In the genomic region with DNA sequence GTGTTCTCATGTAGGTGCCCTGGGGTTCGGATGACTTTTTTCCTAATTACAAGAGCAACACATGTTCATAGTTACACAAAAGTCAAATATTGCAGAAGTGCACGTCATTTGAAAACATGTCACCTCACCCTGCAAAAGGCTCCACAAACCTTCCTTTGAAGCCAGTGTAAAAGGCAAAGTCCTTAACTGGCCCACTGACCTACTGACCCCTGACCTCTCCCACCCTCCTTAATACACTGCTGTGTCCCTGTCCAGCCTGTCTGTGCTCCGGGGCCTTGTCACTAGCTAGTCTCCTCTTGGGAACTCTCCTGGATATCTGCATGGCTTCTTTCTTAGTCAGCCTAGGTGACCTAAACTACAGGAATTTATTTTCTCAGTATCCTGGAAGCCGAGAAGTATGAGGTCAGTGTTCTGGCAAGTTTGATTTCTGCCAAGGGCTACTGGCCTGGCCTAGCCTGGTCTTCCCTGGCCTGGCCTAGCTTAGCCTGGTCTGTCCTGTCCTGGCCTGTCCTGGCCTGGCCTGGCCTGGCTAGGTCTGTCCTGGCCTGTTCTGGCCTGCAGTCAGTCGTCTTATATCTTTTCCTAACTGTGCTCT, we compare ENCODE assay signal across 30 mouse cellular contexts. TPM values are rescaled to one million over a fixed set of nuclear protein-coding genes. Genes with fewer than 3 reads are reported as not detected.
DNase-seq lines count a peak whose midpoint lies in the region; ATAC-seq and TF ChIP-seq lines count a peak whose summit lies in the region.
"Had no signal": no experiment of that assay in that cellular context is flagged by ENCODE, and none has a peak within 500 bp of the region (broad histone marks: within the 10 kb centered on the region; RNA-seq: fewer than 3 reads in every experiment).

No protein-coding gene starts in this region.

- 60% methylated on average over 5 of the region's 5 CpGs for WGBS in lung, embryonic 14.5 days
- WGBS in limb, embryonic 10.5 days: 58% methylated on average over 5 of the region's 5 CpGs
- WGBS in stomach, postnatal 0 days: 83% methylated on average over 5 of the region's 5 CpGs

- TF ChIP-seq CTCF in lung, embryonic 14.5 days (IDR thresholded peaks at IDR 0.05; ENCODE audit: low read depth): no peak
- no peak for TF ChIP-seq CTCF in stomach, postnatal 0 days (IDR thresholded peaks at IDR 0.05; ENCODE audit: low read depth)

- no peak overlapping the region for H3K4me3 ChIP-seq in lung, embryonic 14.5 days (ENCODE audit: low read depth, low read length)
- H3K4me3 ChIP-seq in limb, embryonic 10.5 days: no peak overlapping the region
- H3K4me3 ChIP-seq in stomach, postnatal 0 days (ENCODE audit: low read depth, low read length): no peak overlapping the region
- H3K4me3 ChIP-seq: forebrain, embryonic 10.5 days; forebrain, embryonic 15.5 days; gastrocnemius, adult 2 months; heart, adult 2 months; heart, embryonic 12.5 days; hindbrain, embryonic 15.5 days; left cerebral cortex, adult 2 months; limb, embryonic 15.5 days; lung, embryonic 15.5 days; midbrain, embryonic 12.5 days; neural tube, embryonic 13.5 days had no signal

- no peak overlapping the region for H3K4me2 ChIP-seq in lung, embryonic 14.5 days
- no peak overlapping the region for H3K4me2 ChIP-seq in stomach, postnatal 0 days (replicated peaks; ENCODE audit: low read depth)
- H3K4me2 ChIP-seq: forebrain, embryonic 15.5 days; heart, embryonic 12.5 days; hindbrain, embryonic 15.5 days; limb, embryonic 15.5 days; lung, embryonic 15.5 days; midbrain, embryonic 12.5 days; neural tube, embryonic 13.5 days had no signal

- peak; percentile 54 for DNase-seq in embryo, embryonic 10 days (ENCODE audit: low spot score)
- no peak for DNase-seq in embryo, embryonic 10.5 days (ENCODE audit: low spot score)
- DNase-seq in lung, embryonic 14.5 days: no peak
- DNase-seq in lung, postnatal 36 days: no peak
- DNase-seq in limb, embryonic 10.5 days (ENCODE audit: low spot score): no peak
- DNase-seq in left cerebral cortex, adult 9 months (ENCODE audit: low spot score in 2 of 2): no peak
- no peak for DNase-seq in stomach, postnatal 0 days (ENCODE audit: low spot score)
- no peak for DNase-seq in left cerebral cortex, adult 8-10 months (ENCODE audit: low spot score in 2 of 2)
- DNase-seq: adrenal gland, adult 8-10 months; cerebellum, adult 9-11 months; gastrocnemius, adult 2 months; gastrocnemius, postnatal 36 days; heart, adult 2 months; heart, postnatal 4 days; kidney, adult 11 months; kidney, postnatal 14 days; left cerebral cortex, postnatal 4 days; thymus, postnatal 4 days had no signal

- no peak for TF ChIP-seq EP300 in stomach, postnatal 0 days (optimal IDR thresholded peaks at IDR 0.05)

- ATAC-seq in lung, embryonic 14.5 days (ENCODE audit: insufficient read depth): 0 out of 2 replicates have a peak, but pooled peaks have one; percentile 38
- no peak for ATAC-seq in stomach, postnatal 0 days (ENCODE audit: low FRiP score, low TSS enrichment)
- ATAC-seq: activated CD4-positive, CD25-positive, alpha-beta regulatory T cell, adult 4 months; forebrain, embryonic 15.5 days; inflammation-experienced regulatory T-cells, adult 6 months had no signal

- H3K36me3 ChIP-seq in lung, embryonic 14.5 days (ENCODE audit: insufficient read depth): no peaks in the 10 kb centered on the region
- H3K36me3 ChIP-seq in limb, embryonic 10.5 days: no peaks in the 10 kb centered on the region
- no peaks in the 10 kb centered on the region for H3K36me3 ChIP-seq in stomach, postnatal 0 days (ENCODE audit: control insufficient read depth, insufficient read depth, low read length)
- H3K36me3 ChIP-seq: forebrain, embryonic 10.5 days; forebrain, embryonic 15.5 days; heart, embryonic 12.5 days; hindbrain, embryonic 15.5 days; limb, embryonic 15.5 days; lung, embryonic 15.5 days; midbrain, embryonic 12.5 days; neural tube, embryonic 13.5 days had no signal

- no peak overlapping the region for H3K9ac ChIP-seq in lung, embryonic 14.5 days
- H3K9ac ChIP-seq in stomach, postnatal 0 days (ENCODE audit: low read length): no peak overlapping the region
- H3K9ac ChIP-seq: forebrain, embryonic 15.5 days; heart, embryonic 12.5 days; hindbrain, embryonic 15.5 days; limb, embryonic 15.5 days; lung, embryonic 15.5 days; midbrain, embryonic 12.5 days; neural tube, embryonic 13.5 days had no signal

- H3K27me3 ChIP-seq in lung, embryonic 14.5 days (ENCODE audit: insufficient read depth, low read length): no peaks in the 10 kb centered on the region
- H3K27me3 ChIP-seq in limb, embryonic 10.5 days (ENCODE audit: low read depth, poor library complexity, severe bottlenecking): no peaks in the 10 kb centered on the region
- H3K27me3 ChIP-seq in stomach, postnatal 0 days (ENCODE audit: control insufficient read depth, insufficient read depth, low read length): no peaks in the 10 kb centered on the region
- H3K27me3 ChIP-seq: forebrain, embryonic 15.5 days; heart, embryonic 12.5 days; hindbrain, embryonic 15.5 days; limb, embryonic 15.5 days; lung, embryonic 15.5 days; megakaryocyte, embryonic 14.5 days; midbrain, embryonic 12.5 days; neural tube, embryonic 13.5 days had no signal

- 0 out of 2 replicates have a peak, but pooled peaks cover 3% of the 10 kb centered on the region for H3K4me1 ChIP-seq in lung, embryonic 14.5 days (ENCODE audit: insufficient read depth)
- peaks cover 31% of the 10 kb centered on the region for H3K4me1 ChIP-seq in limb, embryonic 10.5 days
- H3K4me1 ChIP-seq in stomach, postnatal 0 days (replicated peaks; ENCODE audit: control insufficient read depth, insufficient read depth): 0 out of 2 replicates have a peak, but pooled peaks cover 6% of the 10 kb centered on the region

- no peak overlapping the region for H3K27ac ChIP-seq in lung, embryonic 14.5 days (ENCODE audit: low read depth)
- peak overlapping the region; percentile 61; the same call in 1 of the 2 replicates for H3K27ac ChIP-seq in limb, embryonic 10.5 days
- H3K27ac ChIP-seq in stomach, postnatal 0 days (replicated peaks): no peak overlapping the region
- H3K27ac ChIP-seq: forebrain, embryonic 10.5 days; forebrain, embryonic 15.5 days; gastrocnemius, adult 2 months; heart, adult 2 months; hindbrain, embryonic 15.5 days; left cerebral cortex, adult 2 months; limb, embryonic 15.5 days; lung, embryonic 15.5 days; midbrain, embryonic 12.5 days; neural tube, embryonic 13.5 days had no signal

- H3K9me3 ChIP-seq in lung, embryonic 14.5 days (ENCODE audit: low read depth, low read length): no peaks in the 10 kb centered on the region
- H3K9me3 ChIP-seq in limb, embryonic 10.5 days (replicated peaks): no peaks in the 10 kb centered on the region
- no peaks in the 10 kb centered on the region for H3K9me3 ChIP-seq in stomach, postnatal 0 days (ENCODE audit: control insufficient read depth, low read length)
- H3K9me3 ChIP-seq: forebrain, embryonic 10.5 days; forebrain, embryonic 15.5 days; heart, embryonic 12.5 days; hindbrain, embryonic 15.5 days; limb, embryonic 15.5 days; lung, embryonic 15.5 days; megakaryocyte, embryonic 14.5 days; midbrain, embryonic 12.5 days; neural tube, embryonic 13.5 days had no signal

RNA-seq across cellular contexts. Expression of a gene that starts 49.4 kb away (rescaled TPM):
- polyA plus RNA-seq in lung, embryonic 14.5 days (2014; fragmentation: Nextera tagmentation; extraction: Ambion mirVana): 43.4 and 45.8 TPM in 2 replicates
- polyA plus RNA-seq in limb, embryonic 10.5 days (2016; fragmentation: Nextera tagmentation; extraction: Ambion mirVana): 44.0 and 55.8 TPM in 2 replicates
- polyA plus RNA-seq in stomach, postnatal 0 days (2015; fragmentation: Nextera tagmentation; extraction: Ambion mirVana): 15.0 and 17.7 TPM in 2 replicates
- 10 to 100 TPM; 23.4 to 31.5 (median 29.7) TPM for total RNA-seq in left cerebral cortex, adult 8-10 months (2022)
